Mouse (Mus musculus): ENCODE measurements around the gene Tmem38b. TPM values are rescaled to one million over a fixed set of nuclear protein-coding genes. Genes with fewer than 3 reads are reported as not detected.

The Tmem38b gene
- polyA plus RNA-seq, 1 experiment: 47.0 TPM

DNA sequence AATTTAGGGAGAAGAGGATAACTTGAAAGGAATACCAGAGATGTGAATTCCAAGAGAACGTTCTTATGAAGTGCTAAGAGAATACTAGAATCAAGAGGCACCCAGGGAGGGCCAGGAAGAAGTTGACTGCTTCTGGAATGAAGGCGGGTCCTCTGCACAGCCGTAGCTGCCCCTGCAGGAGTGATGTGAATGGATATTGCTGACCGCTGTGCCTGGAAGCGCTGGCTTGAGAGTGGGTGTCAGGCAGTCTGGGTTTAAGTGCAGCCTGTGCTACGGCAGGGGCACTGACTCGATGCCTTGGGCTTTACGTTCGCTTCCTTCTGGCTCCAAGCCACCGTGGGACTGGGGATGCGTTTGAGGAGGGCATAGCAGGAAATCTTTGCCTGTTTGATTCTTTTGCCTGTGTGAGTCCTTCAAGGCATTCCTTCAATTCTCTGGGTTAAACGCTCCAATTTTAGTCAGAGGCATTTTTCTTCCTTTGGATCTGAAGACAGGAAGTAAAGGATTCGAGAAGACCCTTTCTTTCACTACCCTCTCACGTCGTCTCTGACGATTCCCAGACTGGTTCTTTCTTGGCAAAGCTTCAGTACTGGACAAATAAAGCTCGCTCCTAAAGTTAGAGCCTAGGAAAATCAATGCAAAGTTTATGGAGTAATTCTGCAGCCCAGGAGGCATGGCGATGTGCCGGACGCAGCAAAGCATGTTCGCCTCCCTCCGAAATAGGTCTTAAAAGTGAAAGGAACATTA is 60.7 kb downstream of the Tmem38b start:
- Histone ChIP-seq H3K4me3 (ENCODE audit: insufficient read depth, low read depth, low read length) (no peak overlapping the region), H3K27ac (replicated peaks; ENCODE audit: low read depth, low read length) (no peak overlapping the region), H3K4me1 (ENCODE audit: control insufficient read depth, insufficient read depth, insufficient read length, low read length) (no peaks in the 10 kb centered on the region)

DNA sequence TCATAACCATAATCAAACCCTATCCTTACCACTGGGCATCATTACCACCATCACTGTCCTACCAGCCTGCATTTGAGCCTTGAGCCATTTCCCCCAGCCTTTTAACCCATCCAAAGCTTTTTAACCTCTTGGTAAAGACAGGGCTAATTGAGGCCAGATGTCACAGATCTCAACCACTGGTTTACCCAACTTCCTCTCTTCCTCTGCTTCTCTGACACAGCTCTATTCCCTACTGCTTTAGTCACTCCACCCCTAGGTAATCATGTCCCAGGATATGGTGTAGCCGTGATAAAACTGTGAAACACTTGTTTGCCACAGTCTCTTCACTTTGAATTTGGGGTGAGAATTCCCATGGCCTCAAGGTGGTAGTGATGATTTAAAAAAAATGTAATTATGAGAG is 69.5 kb downstream of the Tmem38b start:
- Histone ChIP-seq H3K4me1 (ENCODE audit: control insufficient read depth, insufficient read depth, insufficient read length, low read length) (no peaks in the 10 kb centered on the region), H3K27ac (replicated peaks; ENCODE audit: low read depth, low read length) (no peak overlapping the region), H3K4me3 (ENCODE audit: insufficient read depth, low read depth, low read length) (no peak overlapping the region)

DNA sequence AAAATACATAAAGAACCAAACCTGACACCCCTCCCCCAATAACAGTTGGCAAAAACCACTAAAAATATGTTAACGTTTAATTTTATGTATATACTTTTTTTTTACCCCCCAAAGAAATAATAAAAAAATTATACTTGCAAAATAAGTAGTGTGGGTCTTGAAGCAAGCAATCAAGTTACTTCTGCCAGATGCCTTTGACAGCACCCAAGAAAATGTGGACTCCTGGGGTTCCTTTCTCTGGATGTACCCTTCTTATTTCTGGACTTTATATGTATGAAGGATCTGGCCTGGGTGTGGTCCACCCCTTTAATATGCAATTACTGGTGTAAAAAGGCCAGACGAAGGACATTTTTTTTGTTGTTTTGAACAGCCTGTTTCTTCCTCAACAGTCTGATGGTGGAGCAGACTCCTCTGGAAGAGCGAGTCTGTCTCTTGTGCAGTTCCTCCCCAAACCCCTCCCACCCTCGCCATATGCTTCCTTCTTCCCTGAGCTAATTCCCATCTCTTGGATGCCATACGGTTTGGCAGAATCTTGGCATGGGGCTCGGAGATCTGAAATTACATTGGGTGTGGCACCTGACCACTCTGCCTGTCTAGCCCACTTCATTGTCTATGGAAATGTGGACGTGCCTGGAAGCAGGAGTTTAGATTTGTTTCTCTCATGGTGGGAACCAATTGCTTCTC is 70.4 kb downstream of the Tmem38b start:
- Histone ChIP-seq H3K4me3 (ENCODE audit: insufficient read depth, low read depth, low read length) (no peak overlapping the region), H3K4me1 (ENCODE audit: control insufficient read depth, insufficient read depth, insufficient read length, low read length) (no peaks in the 10 kb centered on the region), H3K27ac (replicated peaks; ENCODE audit: low read depth, low read length) (no peak overlapping the region)

DNA sequence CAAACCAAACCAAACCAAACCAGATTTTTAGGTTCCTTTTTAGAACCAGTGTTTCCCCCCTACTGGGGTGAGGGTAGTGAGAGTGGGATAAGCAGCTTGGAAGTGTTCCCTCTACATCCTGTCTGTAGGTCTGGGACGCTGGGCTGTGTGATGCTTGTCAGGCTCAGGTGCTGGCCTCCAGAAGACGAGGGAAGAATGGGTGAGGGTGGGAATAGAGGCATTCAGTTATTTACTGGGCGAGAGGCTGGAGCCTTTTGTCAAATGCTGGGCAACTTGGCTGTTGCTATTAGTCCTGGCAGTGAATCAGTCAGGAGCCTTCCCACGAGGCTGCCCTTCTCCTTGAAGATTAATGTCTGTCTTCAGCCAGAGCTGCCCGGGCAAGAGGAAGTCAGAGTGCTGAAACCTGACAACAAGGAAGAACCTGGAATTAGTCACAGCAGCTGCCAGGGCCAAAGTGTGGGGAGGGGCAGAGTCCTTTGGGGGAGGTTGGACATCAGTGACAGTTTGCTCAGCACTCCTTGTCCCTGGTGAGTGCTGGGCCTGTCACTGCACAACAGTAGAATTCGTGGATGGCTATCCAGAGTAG is 74.6 kb downstream of the Tmem38b start:
- no peak overlapping the region for H3K27ac ChIP-seq (replicated peaks; ENCODE audit: low read depth, low read length)
- no peak overlapping the region for H3K4me3 ChIP-seq (ENCODE audit: insufficient read depth, low read depth, low read length)
- no peaks in the 10 kb centered on the region for H3K4me1 ChIP-seq (ENCODE audit: control insufficient read depth, insufficient read depth, insufficient read length, low read length)

DNA sequence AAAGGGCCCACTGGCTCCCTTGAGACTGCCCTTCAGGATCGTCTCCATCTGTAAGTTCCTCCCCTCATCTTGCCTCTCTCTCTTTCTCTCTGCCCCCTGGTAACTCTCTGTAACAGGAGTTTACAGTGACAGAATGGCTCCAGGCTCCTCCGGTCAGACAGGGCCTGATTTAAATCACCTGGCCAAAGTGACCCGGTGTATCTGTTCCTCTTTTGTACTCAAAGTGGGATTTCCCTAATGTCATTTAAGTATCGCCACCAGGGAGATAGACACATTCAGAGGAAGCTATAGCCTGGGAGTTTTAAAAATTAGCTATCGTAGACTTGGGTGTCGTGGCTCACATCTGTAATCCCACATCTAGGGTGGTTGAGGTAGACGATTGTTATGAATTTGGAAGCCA is 78.5 kb downstream of the Tmem38b start:
- no peak overlapping the region for H3K4me3 ChIP-seq (ENCODE audit: insufficient read depth, low read depth, low read length)
- no peak overlapping the region for H3K27ac ChIP-seq (replicated peaks; ENCODE audit: low read depth, low read length)
- H3K4me1 ChIP-seq (ENCODE audit: control insufficient read depth, insufficient read depth, insufficient read length, low read length): no peaks in the 10 kb centered on the region

DNA sequence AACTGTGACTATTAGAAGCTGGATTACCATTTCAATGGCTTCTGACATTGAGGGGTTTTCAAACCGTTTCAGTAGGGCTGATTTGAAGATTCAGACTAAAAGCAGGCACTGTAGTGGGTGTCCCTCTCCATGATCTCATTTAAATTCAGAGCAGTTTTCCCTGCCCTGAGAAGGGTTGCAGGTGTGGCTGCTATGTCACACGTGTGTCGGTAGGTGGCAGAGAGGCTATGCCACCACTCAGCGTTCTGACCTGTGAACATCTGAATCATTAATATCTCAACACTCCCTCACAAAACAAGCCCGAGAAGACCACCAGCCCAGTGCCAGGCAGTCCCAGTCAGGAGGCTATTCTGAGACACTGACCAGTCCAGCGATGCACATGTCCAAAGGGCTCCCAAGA is 79.7 kb downstream of the Tmem38b start:
- H3K4me1 ChIP-seq (ENCODE audit: control insufficient read depth, insufficient read depth, insufficient read length, low read length): no peaks in the 10 kb centered on the region
- no peak overlapping the region for H3K4me3 ChIP-seq (ENCODE audit: insufficient read depth, low read depth, low read length)
- no peak overlapping the region for H3K27ac ChIP-seq (replicated peaks; ENCODE audit: low read depth, low read length)

DNA sequence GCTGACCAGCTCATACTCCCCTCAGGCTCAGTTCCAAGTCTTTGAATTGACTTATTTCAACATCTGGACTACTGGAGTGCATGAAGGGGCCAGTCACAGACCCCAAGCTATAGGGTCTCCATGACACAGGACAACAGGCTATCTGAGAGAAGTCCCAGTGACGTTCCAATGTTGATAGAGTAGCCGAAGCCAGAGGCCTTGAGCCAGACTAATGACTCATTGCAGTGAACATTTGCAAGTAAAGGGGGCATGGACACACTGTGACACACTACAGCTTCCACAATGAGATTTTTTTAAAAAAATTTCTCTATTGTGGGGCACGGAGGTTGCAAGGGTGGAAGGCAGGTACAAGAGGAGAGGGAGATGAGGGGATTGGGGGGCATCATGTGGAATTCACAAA is 81.2 kb downstream of the Tmem38b start:
- no peaks in the 10 kb centered on the region for H3K4me1 ChIP-seq (ENCODE audit: control insufficient read depth, insufficient read depth, insufficient read length, low read length)
- H3K27ac ChIP-seq (replicated peaks; ENCODE audit: low read depth, low read length): no peak overlapping the region
- no peak overlapping the region for H3K4me3 ChIP-seq (ENCODE audit: insufficient read depth, low read depth, low read length)

Other genes starting within 250 kb of the Tmem38b start
- gene Fsd1l, start 194.6 kb upstream of the Tmem38b start, polyA plus RNA-seq (2012; ENCODE audit: insufficient read depth, insufficient read length, missing spikeins): 2.5 and 3.8 TPM in 2 replicates
- 21.2 and 22.3 TPM in 2 replicates for gene Fktn, start 112.0 kb upstream of the Tmem38b start, polyA plus RNA-seq (2012; ENCODE audit: insufficient read depth, insufficient read length, missing spikeins)
- gene Tal2, start 46.3 kb upstream of the Tmem38b start, polyA plus RNA-seq (2012; ENCODE audit: insufficient read depth, insufficient read length, missing spikeins): not detected in 2 replicates